Mouse (Mus musculus) limb, embryonic 13.5 days (tissue): ENCODE measurements around the gene Olfr323. TPM values are rescaled to one million over a fixed set of nuclear protein-coding genes. Genes with fewer than 3 reads are reported as not detected.

ENCODE experiments used
- ATAC-seq: fragments of 200-750 bp; cut with Nextera tagmentation; 2 replicates; pipeline ENCODE4 v1.8.0; 2017; ENCODE audit warnings: low read depth, moderate number of reproducible peaks, moderate TSS enrichment; ENCODE audit not compliant: low FRiP score
- H3K27ac ChIP-seq: fragments of 300-500 bp; sonication (generic); 2 replicates; pipeline ENCODE4 v1.5.1; 2015; ENCODE audit warnings: inconsistent platforms, mild to moderate bottlenecking, moderate library complexity
- H3K27me3 ChIP-seq: fragments of 300-500 bp; sonication (generic); 2 replicates; pipeline ENCODE4 v1.6.1; 2015; ENCODE audit warnings: mild to moderate bottlenecking, inconsistent platforms
- H3K36me3 ChIP-seq: fragments of 300-500 bp; sonication (generic); 2 replicates; pipeline ENCODE4 v1.6.1; 2015; ENCODE audit warnings: inconsistent platforms, mild to moderate bottlenecking, moderate library complexity
- H3K4me1 ChIP-seq: fragments of 300-500 bp; sonication (generic); 2 replicates; pipeline ENCODE4 v1.6.1; 2015; ENCODE audit warnings: inconsistent platforms
- H3K4me2 ChIP-seq: fragments of 300-500 bp; sonication (generic); replicated peaks from 2 replicates; pipeline ENCODE4 v1.6.1; 2015; ENCODE audit warnings: inconsistent platforms, mild to moderate bottlenecking, moderate library complexity
- H3K4me3 ChIP-seq: fragments of 300-500 bp; sonication (generic); 2 replicates; pipeline ENCODE4 v1.5.1; 2015; ENCODE audit warnings: moderate library complexity, mild to moderate bottlenecking, inconsistent platforms
- H3K9ac ChIP-seq: fragments of 300-500 bp; sonication (generic); 2 replicates; pipeline ENCODE4 v1.6.1; 2015; ENCODE audit warnings: mild to moderate bottlenecking, inconsistent platforms
- H3K9me3 ChIP-seq: fragments of 300-500 bp; sonication (generic); 2 replicates; pipeline ENCODE4 v1.6.1; 2016; ENCODE audit warnings: inconsistent platforms
- WGBS: fragments of 180-500 bp; shearing (Covaris S2); methylation state at CpG from one replicate; pipeline ENCODE4 v1.1.7; 2015; 5-methylcytosine and 5-hydroxymethylcytosine counted together
- polyA plus RNA-seq: library from polyadenylated mRNA; unstranded; fragments of >200 nt; fragmentation: Nextera tagmentation; extraction: Ambion mirVana; gene quantifications from 2 replicates; pipeline ENCODE4 v1.2.1, GENCODE M21; 2015

Olfr323 gene
- polyA plus RNA-seq, 1 experiment from 2014 or later = not detected

DNA sequence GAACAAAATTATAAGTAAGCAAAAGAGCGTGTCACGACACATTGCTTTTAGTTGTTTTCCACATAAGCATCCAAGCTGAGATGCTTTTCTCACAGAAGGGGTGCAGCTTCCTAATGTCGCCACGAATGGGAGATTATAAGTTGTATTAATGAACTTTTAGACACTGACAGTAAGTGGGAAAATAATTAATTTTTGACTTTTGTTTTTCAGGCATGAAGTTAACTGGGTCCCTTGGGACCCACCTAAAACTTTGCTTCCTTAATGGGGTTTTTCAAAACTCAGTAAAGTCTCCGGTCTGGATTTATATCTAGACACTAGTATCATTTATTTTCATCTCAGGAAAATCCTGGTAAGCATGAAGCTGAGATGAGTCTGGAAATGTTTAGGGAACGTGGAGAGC, 35.5 kb downstream of the Olfr323 start, which contains the start of gene Olfr324:
TSS of gene Olfr324 (plus strand) at position 301 of the 400 bp plus-strand sequence.
- no peak within 1 kb of the TSS for H3K9ac ChIP-seq
- H3K4me2 ChIP-seq = no peak within 1 kb of the TSS
- H3K9me3 ChIP-seq = 0 out of 2 replicates have a peak, but pooled peaks cover 2% of the 10 kb centered on the region
- 75% methylated on average over 6 of the region's 6 CpGs for WGBS
- no peaks in the 10 kb centered on the region for H3K36me3 ChIP-seq
- ATAC-seq = no peak
- no peaks in the 10 kb centered on the region for H3K27me3 ChIP-seq
- no peak within 1 kb of the TSS for H3K27ac ChIP-seq
- no peak within 1 kb of the TSS for H3K4me3 ChIP-seq
- no peaks in the 10 kb centered on the region for H3K4me1 ChIP-seq

GRCm38 (mm10) chr11:58588620-58589250, 41.6 kb downstream of the Olfr323 start:
- no peaks in the 10 kb centered on the region for H3K36me3 ChIP-seq
- WGBS = 57% methylated on average over 3 of the region's 3 CpGs
- ATAC-seq = no peak
- H3K27me3 ChIP-seq = no peaks in the 10 kb centered on the region
- H3K4me2 ChIP-seq = no peak overlapping the region
- no peaks in the 10 kb centered on the region for H3K4me1 ChIP-seq
- 0 out of 2 replicates have a peak, but pooled peaks cover 2% of the 10 kb centered on the region for H3K9me3 ChIP-seq
- no peak overlapping the region for H3K9ac ChIP-seq
- no peak overlapping the region for H3K27ac ChIP-seq
- H3K4me3 ChIP-seq = no peak overlapping the region

- ATAC-seq = no peak
- no peak overlapping the region for H3K4me3 ChIP-seq
These were observed 42.4 kb downstream of the Olfr323 start for GRCm38 (mm10) chr11:58587898-58588348.

DNA sequence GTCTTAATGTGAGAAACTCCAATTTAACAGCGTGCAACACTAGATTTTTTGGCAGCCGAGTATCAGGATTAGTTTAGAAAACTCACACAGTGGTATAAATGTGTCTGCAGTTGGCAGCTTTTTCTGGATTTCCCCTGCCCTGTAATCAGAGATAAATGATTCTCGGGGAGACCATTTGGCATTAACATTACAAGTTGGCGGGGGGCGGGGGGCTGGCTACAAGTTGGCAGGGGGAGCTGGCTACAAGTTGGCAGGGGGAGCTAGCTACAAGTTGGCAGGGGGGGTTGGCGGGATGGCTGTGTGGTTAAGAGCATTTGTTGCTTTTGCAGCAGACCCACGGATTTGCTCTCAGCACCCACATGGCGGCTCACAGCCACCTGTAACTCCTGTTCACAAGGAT, 51.7 kb downstream of the Olfr323 start:
- ATAC-seq = no peak

More at GRCm38 (mm10) chr11:58587898-58588348, 42.4 kb downstream of the Olfr323 start:
- Histone ChIP-seq H3K9ac (no peak overlapping the region), H3K4me2 (no peak overlapping the region), H3K27ac (no peak overlapping the region), H3K4me1 (no peaks in the 10 kb centered on the region), H3K27me3 (no peaks in the 10 kb centered on the region), H3K36me3 (no peaks in the 10 kb centered on the region), H3K9me3 (0 out of 2 replicates have a peak, but pooled peaks cover 2% of the 10 kb centered on the region)
- 74% methylated on average over 7 of the region's 7 CpGs for WGBS

GRCm38 (mm10) chr11:58577430-58577829, 52.9 kb downstream of the Olfr323 start, which contains the start of gene Olfr325:
Gene Olfr325, plus strand, starts transcription at chr11:58577730.
- 82% methylated on average over 1 of the region's 1 CpGs for WGBS
- Histone ChIP-seq H3K4me3 (no peak within 1 kb of the TSS), H3K36me3 (no peaks in the 10 kb centered on the region), H3K4me2 (no peak within 1 kb of the TSS), H3K27ac (no peak within 1 kb of the TSS), H3K4me1 (no peaks in the 10 kb centered on the region), H3K9ac (no peak within 1 kb of the TSS), H3K9me3 (no peaks in the 10 kb centered on the region), H3K27me3 (no peaks in the 10 kb centered on the region)
- no peak for ATAC-seq

More for the DNA sequence above, 51.7 kb downstream of the Olfr323 start:
- Histone ChIP-seq H3K27me3 (no peaks in the 10 kb centered on the region), H3K4me3 (no peak overlapping the region), H3K36me3 (no peaks in the 10 kb centered on the region), H3K4me2 (no peak overlapping the region), H3K4me1 (no peaks in the 10 kb centered on the region), H3K9ac (no peak overlapping the region), H3K27ac (no peak overlapping the region), H3K9me3 (no peaks in the 10 kb centered on the region)
- 85% methylated on average over 8 of the region's 8 CpGs for WGBS

Other genes starting within 250 kb of the Olfr323 start
- gene 1810065E05Rik, start 209.4 kb downstream of the Olfr323 start, polyA plus RNA-seq = not detected in 2 replicates
- gene Gm12253, start 197.9 kb downstream of the Olfr323 start, polyA plus RNA-seq = not detected in 2 replicates
- gene Lypd9, start 177.6 kb downstream of the Olfr323 start, polyA plus RNA-seq = not detected in 2 replicates
- not detected in 2 replicates for gene Olfr30, start 168.2 kb downstream of the Olfr323 start, polyA plus RNA-seq
- not detected in 2 replicates for gene Olfr332, start 137.9 kb downstream of the Olfr323 start, polyA plus RNA-seq
- not detected in 2 replicates for gene Olfr331, start 127.9 kb downstream of the Olfr323 start, polyA plus RNA-seq
- not detected in 2 replicates for gene Olfr330, start 95.7 kb downstream of the Olfr323 start, polyA plus RNA-seq
- gene Olfr329-ps, start 84.1 kb downstream of the Olfr323 start, polyA plus RNA-seq = not detected in 2 replicates
- gene Olfr328, start 74.9 kb downstream of the Olfr323 start, polyA plus RNA-seq = 0.08 TPM in 1 of 2 replicates, not detected in the other
- not detected in 2 replicates for gene Olfr224, start 59.9 kb downstream of the Olfr323 start, polyA plus RNA-seq
- not detected in 2 replicates for gene Olfr325, start 52.8 kb downstream of the Olfr323 start, polyA plus RNA-seq
- gene Olfr324, start 35.4 kb downstream of the Olfr323 start, polyA plus RNA-seq = not detected in 2 replicates
- gene 2210407C18Rik, start 14.4 kb downstream of the Olfr323 start, polyA plus RNA-seq = not detected in 2 replicates
- gene Trim58, start 10.0 kb upstream of the Olfr323 start, polyA plus RNA-seq = 0.09 and 0.11 TPM in 2 replicates
- not detected in 2 replicates for gene Olfr322, start 28.3 kb upstream of the Olfr323 start, polyA plus RNA-seq
- not detected in 2 replicates for gene Olfr320, start 50.6 kb upstream of the Olfr323 start, polyA plus RNA-seq
- gene Olfr319, start 68.7 kb upstream of the Olfr323 start, polyA plus RNA-seq = not detected in 2 replicates
- not detected in 2 replicates for gene Olfr318, start 93.5 kb upstream of the Olfr323 start, polyA plus RNA-seq
- not detected in 2 replicates for gene Olfr317, start 108.7 kb upstream of the Olfr323 start, polyA plus RNA-seq
- not detected in 2 replicates for gene Olfr316, start 122.2 kb upstream of the Olfr323 start, polyA plus RNA-seq
- not detected in 2 replicates for gene Olfr315, start 142.7 kb upstream of the Olfr323 start, polyA plus RNA-seq
- not detected in 2 replicates for gene Olfr314, start 152.5 kb upstream of the Olfr323 start, polyA plus RNA-seq
- not detected in 2 replicates for gene Fam183b, start 171.5 kb upstream of the Olfr323 start, polyA plus RNA-seq
- gene Olfr313, start 184.5 kb upstream of the Olfr323 start, polyA plus RNA-seq = not detected in 2 replicates
- not detected in 2 replicates for gene Olfr312, start 198.7 kb upstream of the Olfr323 start, polyA plus RNA-seq
- gene Olfr311, start 208.8 kb upstream of the Olfr323 start, polyA plus RNA-seq = not detected in 2 replicates
- gene Gm12258, start 216.7 kb upstream of the Olfr323 start, polyA plus RNA-seq = 12.8 and 12.9 TPM in 2 replicates
- gene 2810021J22Rik, start 236.7 kb upstream of the Olfr323 start, polyA plus RNA-seq = 8.0 and 10.9 TPM in 2 replicates